Mouse (Mus musculus): ENCODE results near the gene Ccdc93.
A peak's percentile ranks its signal among the peaks of the same experiment; 100 is the strongest.

The Ccdc93 gene

GRCm38 (mm10) chr1:121430938-121431928 is at the start of gene Ccdc93:
Gene Ccdc93, plus strand, starts transcription at chr1:121431049.
- DNase-seq (ENCODE audit: extremely low read depth, low read depth): peak; percentile 84

- DNase-seq (ENCODE audit: extremely low read depth, low read depth): no peak
Measured at GRCm38 (mm10) chr1:121381562-121381961, 49.3 kb upstream of the Ccdc93 start.

GRCm38 (mm10) chr1:121388312-121388711 is 42.5 kb upstream of the Ccdc93 start:
- DNase-seq (ENCODE audit: extremely low read depth, low read depth): no peak

GRCm38 (mm10) chr1:121388732-121389131 is 42.1 kb upstream of the Ccdc93 start:
- DNase-seq (ENCODE audit: extremely low read depth, low read depth): no peak

GRCm38 (mm10) chr1:121389574-121389973 is 41.3 kb upstream of the Ccdc93 start:
- DNase-seq (ENCODE audit: extremely low read depth, low read depth): no peak

- DNase-seq (ENCODE audit: extremely low read depth, low read depth): no peak
Measured at GRCm38 (mm10) chr1:121390003-121390402, 40.8 kb upstream of the Ccdc93 start.

GRCm38 (mm10) chr1:121390421-121390820 is 40.4 kb upstream of the Ccdc93 start:
- no peak for DNase-seq (ENCODE audit: extremely low read depth, low read depth)

- DNase-seq (ENCODE audit: extremely low read depth, low read depth): no peak
Measured at GRCm38 (mm10) chr1:121390855-121391254, 40.0 kb upstream of the Ccdc93 start.

GRCm38 (mm10) chr1:121393117-121393516 is 37.7 kb upstream of the Ccdc93 start:
- DNase-seq (ENCODE audit: extremely low read depth, low read depth): no peak

GRCm38 (mm10) chr1:121394764-121395163 is 36.1 kb upstream of the Ccdc93 start:
- no peak for DNase-seq (ENCODE audit: extremely low read depth, low read depth)

GRCm38 (mm10) chr1:121396501-121396900 is 34.3 kb upstream of the Ccdc93 start:
- no peak for DNase-seq (ENCODE audit: extremely low read depth, low read depth)

GRCm38 (mm10) chr1:121398231-121398630 is 32.6 kb upstream of the Ccdc93 start:
- no peak for DNase-seq (ENCODE audit: extremely low read depth, low read depth)

GRCm38 (mm10) chr1:121398986-121399881 is 31.6 kb upstream of the Ccdc93 start:
- no peak for DNase-seq (ENCODE audit: extremely low read depth, low read depth)

- peak; percentile 6 for DNase-seq (ENCODE audit: extremely low read depth, low read depth)
Measured at GRCm38 (mm10) chr1:121400243-121400642, 30.6 kb upstream of the Ccdc93 start.

- no peak for DNase-seq (ENCODE audit: extremely low read depth, low read depth)
Measured at GRCm38 (mm10) chr1:121419084-121419483, 11.8 kb upstream of the Ccdc93 start.

GRCm38 (mm10) chr1:121419569-121420265 is 11.1 kb upstream of the Ccdc93 start:
- DNase-seq (ENCODE audit: extremely low read depth, low read depth): no peak

- no peak for DNase-seq (ENCODE audit: extremely low read depth, low read depth)
Measured at GRCm38 (mm10) chr1:121430183-121430937, 489 bp upstream of the Ccdc93 start.

- no peak for DNase-seq (ENCODE audit: extremely low read depth, low read depth)
Measured at GRCm38 (mm10) chr1:121435981-121436380, 5.1 kb downstream of the Ccdc93 start.

- DNase-seq (ENCODE audit: extremely low read depth, low read depth): no peak
Measured at GRCm38 (mm10) chr1:121440535-121441381, 9.9 kb downstream of the Ccdc93 start.

GRCm38 (mm10) chr1:121444147-121444546 is 13.3 kb downstream of the Ccdc93 start:
- DNase-seq (ENCODE audit: extremely low read depth, low read depth): no peak

All from MEL-GATA-1-ER (cell line).